Mouse (Mus musculus) heart, postnatal 0 days (tissue): ENCODE measurements around the gene Nova2.

Experiments used
- CTCF ChIP-seq: IDR thresholded peaks from 2 replicates; pipeline ENCODE4 v1.5.1; 2016; ENCODE audit warnings: antibody characterized with exemption, control low read depth, low read depth
- EP300 ChIP-seq: IDR thresholded peaks from 2 replicates; pipeline ENCODE4 v1.6.1; 2016; ENCODE audit warnings: antibody characterized with exemption, low read depth

GRCm38 (mm10) chr7:18921069-18921468 is 4.6 kb upstream of the Nova2 start:
- TF ChIP-seq CTCF (no peak), EP300 (no peak)
